Mouse (Mus musculus) C2C12 (cell line): ENCODE measurements around the gene Nsmce3. TPM values are rescaled to one million over a fixed set of nuclear protein-coding genes. Genes with fewer than 3 reads are reported as not detected.
A peak's percentile ranks its signal among the peaks of the same experiment; 100 is the strongest.

ENCODE experiments used
- H3K27me3 ChIP-seq: one replicate; pipeline ENCODE4 v1.6.1; 2011; ENCODE audit not compliant: control insufficient read depth, insufficient read depth, insufficient read length
- H3K36me3 ChIP-seq: one replicate; pipeline ENCODE4 v1.6.1; 2011; ENCODE audit not compliant: control insufficient read depth, insufficient read depth
- H3K4me3 ChIP-seq: one replicate; pipeline ENCODE4 v1.5.1; 2011; ENCODE audit warnings: mild to moderate bottlenecking, control low read depth; ENCODE audit not compliant: poor library complexity, insufficient read depth, severe bottlenecking
- H3K79me2 ChIP-seq: one replicate; pipeline ENCODE4 v1.6.1; 2011; ENCODE audit not compliant: control insufficient read depth, insufficient read depth
- H3K79me3 ChIP-seq: one replicate; pipeline ENCODE4 v1.6.1; 2011; ENCODE audit warnings: low read depth, control low read depth
- H3ac ChIP-seq: one replicate; pipeline ENCODE3; 2011; ENCODE audit warnings: low read depth; ENCODE audit not compliant: control insufficient read depth, insufficient read length
- CEBPB ChIP-seq: IDR thresholded peaks from one replicate; pipeline ENCODE4 v1.6.1; 2011; ENCODE audit warnings: low read depth, mild to moderate bottlenecking, control low read depth, moderate library complexity
- CTCF ChIP-seq: IDR thresholded peaks from one replicate; pipeline ENCODE4 v1.5.1; 2011; ENCODE audit not compliant: control insufficient read depth, insufficient read depth, insufficient read length
- FOSL1 ChIP-seq: IDR thresholded peaks from one replicate; pipeline ENCODE4 v1.8.0; 2011; ENCODE audit warnings: mild to moderate bottlenecking, low read length; ENCODE audit not compliant: poor library complexity, insufficient read depth, severe bottlenecking
- MAX ChIP-seq: IDR thresholded peaks from one replicate; pipeline ENCODE4 v1.6.1; 2011; ENCODE audit warnings: mild to moderate bottlenecking, control low read depth
- MYOD1 ChIP-seq: IDR thresholded peaks from one replicate; pipeline ENCODE4 v1.6.1; 2011; ENCODE audit warnings: low read depth; ENCODE audit not compliant: control insufficient read depth, insufficient read length
- MYOG ChIP-seq: IDR thresholded peaks from one replicate; pipeline ENCODE4 v1.6.1; 2011; ENCODE audit not compliant: control insufficient read depth, insufficient read length; ENCODE audit errors: extremely low read depth
- USF1 ChIP-seq: IDR thresholded peaks from one replicate; pipeline ENCODE4 v1.6.1; 2011; ENCODE audit warnings: low read depth, mild to moderate bottlenecking, control low read depth, moderate library complexity
- polyA plus RNA-seq: library from polyadenylated mRNA; unstranded; fragments of >200 nt; fragmentation: generic; extraction: Trizol; gene quantifications from one replicate; pipeline ENCODE4 v1.2.1, GENCODE M21; 2012; ENCODE audit warnings: missing spikeins

Gene Nsmce3
- polyA plus RNA-seq, 1 experiment, result 5.9 TPM

GRCm38 (mm10) chr7:64874941-64875340, 2.1 kb upstream of the Nsmce3 start:
- Histone ChIP-seq H3K27me3 (no peaks in the 10 kb centered on the region), H3K79me2 (peaks cover 28% of the 10 kb centered on the region), H3K36me3 (no peaks in the 10 kb centered on the region), H3K79me3 (peaks cover 15% of the 10 kb centered on the region), H3ac (no peak overlapping the region), H3K4me3 (no peak overlapping the region)
- no peak for TF ChIP-seq FOSL1
- TF ChIP-seq USF1, result no peak
- TF ChIP-seq CEBPB, result no peak
- no peak for TF ChIP-seq MYOG
- no peak for TF ChIP-seq CTCF

- TF ChIP-seq MAX (no peak), MYOG (no peak), CEBPB (no peak)
- Histone ChIP-seq H3K79me3 (peaks cover 15% of the 10 kb centered on the region), H3K36me3 (no peaks in the 10 kb centered on the region), H3K79me2 (peaks cover 28% of the 10 kb centered on the region), H3K27me3 (no peaks in the 10 kb centered on the region), H3K4me3 (no peak overlapping the region), H3ac (no peak overlapping the region)
These were observed 469 bp upstream of the Nsmce3 start for GRCm38 (mm10) chr7:64873266-64873665.

GRCm38 (mm10) chr7:64871987-64872742, 632 bp downstream of the Nsmce3 start:
- peak overlapping the region; percentile 94 for H3ac ChIP-seq
- peaks cover 15% of the 10 kb centered on the region for H3K79me3 ChIP-seq
- TF ChIP-seq CEBPB, result no peak
- TF ChIP-seq MYOD1, result no peak
- no peak for TF ChIP-seq CTCF
- TF ChIP-seq FOSL1, result no peak
- TF ChIP-seq MYOG, result no peak
- TF ChIP-seq USF1, result no peak
- no peak for TF ChIP-seq MAX

GRCm38 (mm10) chr7:64869549-64870065, 3.2 kb downstream of the Nsmce3 start:
- peaks cover 28% of the 10 kb centered on the region for H3K79me2 ChIP-seq
- H3K36me3 ChIP-seq, result no peaks in the 10 kb centered on the region
- no peak overlapping the region for H3ac ChIP-seq
- no peak overlapping the region for H3K4me3 ChIP-seq
- peaks cover 15% of the 10 kb centered on the region for H3K79me3 ChIP-seq
- no peaks in the 10 kb centered on the region for H3K27me3 ChIP-seq
- TF ChIP-seq MAX (no peak), FOSL1 (no peak), MYOG (no peak), CTCF (no peak), MYOD1 (no peak)

More at GRCm38 (mm10) chr7:64871987-64872742, 632 bp downstream of the Nsmce3 start:
- Histone ChIP-seq H3K27me3 (no peaks in the 10 kb centered on the region), H3K36me3 (no peaks in the 10 kb centered on the region), H3K4me3 (peak overlapping the region; percentile 63), H3K79me2 (peaks cover 28% of the 10 kb centered on the region)

- no peak for TF ChIP-seq CEBPB
- TF ChIP-seq MAX, result no peak
- TF ChIP-seq MYOG, result no peak
- no peak for TF ChIP-seq CTCF
- TF ChIP-seq USF1, result no peak
- no peak for TF ChIP-seq MYOD1
- no peak for TF ChIP-seq FOSL1
These were observed 9.3 kb downstream of the Nsmce3 start for GRCm38 (mm10) chr7:64863538-64863937.

GRCm38 (mm10) chr7:64862978-64863377, 9.8 kb downstream of the Nsmce3 start:
- Histone ChIP-seq H3K36me3 (no peaks in the 10 kb centered on the region), H3K79me2 (no peaks in the 10 kb centered on the region), H3K27me3 (no peaks in the 10 kb centered on the region), H3ac (no peak overlapping the region), H3K79me3 (no peaks in the 10 kb centered on the region), H3K4me3 (no peak overlapping the region)
- TF ChIP-seq FOSL1 (no peak), MAX (no peak), MYOG (no peak), MYOD1 (no peak), CEBPB (no peak), USF1 (no peak), CTCF (no peak)

More at GRCm38 (mm10) chr7:64863538-64863937, 9.3 kb downstream of the Nsmce3 start:
- no peak overlapping the region for H3ac ChIP-seq
- H3K79me3 ChIP-seq, result no peaks in the 10 kb centered on the region
- H3K36me3 ChIP-seq, result no peaks in the 10 kb centered on the region
- H3K27me3 ChIP-seq, result no peaks in the 10 kb centered on the region
- no peak overlapping the region for H3K4me3 ChIP-seq
- no peaks in the 10 kb centered on the region for H3K79me2 ChIP-seq
